Mouse (Mus musculus) embryo, embryonic 11 days (tissue): ENCODE results near the gene Cfap44.
A peak's percentile ranks its signal among the peaks of the same experiment; 100 is the strongest.

ENCODE experiments used
- DNase-seq: peaks from one replicate; pipeline ENCODE4 v3.0.0-alpha.2; 2015

Gene Cfap44

DNA sequence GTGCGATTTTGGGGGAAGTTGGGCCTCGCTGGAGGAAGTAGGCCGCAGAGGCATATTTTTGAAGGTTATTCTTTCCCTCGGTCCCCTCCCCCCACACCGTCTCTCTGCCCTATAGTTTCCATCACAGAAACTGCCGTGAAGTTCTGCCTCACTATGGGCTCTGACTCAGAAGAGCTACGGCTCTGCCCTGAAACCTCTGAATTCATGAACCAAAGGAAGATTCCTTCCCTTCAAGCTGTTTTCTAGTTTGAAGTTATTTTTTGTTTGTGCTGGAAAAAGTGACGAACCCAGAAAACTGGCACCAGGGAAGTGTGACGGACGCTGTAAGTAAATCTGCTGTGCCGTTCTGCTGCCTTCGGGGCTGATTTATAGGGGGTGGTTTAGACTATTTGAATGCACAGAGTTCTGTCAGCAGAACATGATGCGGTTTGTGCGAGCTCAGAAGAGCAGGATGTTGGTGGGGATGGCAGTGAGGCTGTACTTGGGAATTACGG lies 102.4 kb downstream of the Cfap44 start:
- no peak for DNase-seq

DNA sequence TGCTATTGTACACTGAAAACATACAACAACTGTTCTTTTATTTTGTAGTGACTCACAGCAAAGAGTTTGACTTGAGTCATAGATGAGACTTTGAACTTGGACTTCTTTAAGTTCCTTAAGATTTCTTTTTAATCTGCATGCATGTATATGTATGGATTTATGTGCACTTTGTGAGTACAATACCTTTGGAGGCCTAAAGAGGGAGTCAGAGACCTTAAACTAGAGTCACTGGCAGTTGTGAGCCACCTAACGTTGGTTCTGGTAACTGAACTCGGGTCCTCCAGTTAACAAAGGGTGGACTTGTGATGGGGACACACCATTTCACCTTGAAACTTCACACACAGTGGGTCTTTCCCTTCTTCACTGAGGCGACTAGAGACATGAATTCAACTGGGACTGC lies 103.9 kb downstream of the Cfap44 start:
- no peak for DNase-seq

DNA sequence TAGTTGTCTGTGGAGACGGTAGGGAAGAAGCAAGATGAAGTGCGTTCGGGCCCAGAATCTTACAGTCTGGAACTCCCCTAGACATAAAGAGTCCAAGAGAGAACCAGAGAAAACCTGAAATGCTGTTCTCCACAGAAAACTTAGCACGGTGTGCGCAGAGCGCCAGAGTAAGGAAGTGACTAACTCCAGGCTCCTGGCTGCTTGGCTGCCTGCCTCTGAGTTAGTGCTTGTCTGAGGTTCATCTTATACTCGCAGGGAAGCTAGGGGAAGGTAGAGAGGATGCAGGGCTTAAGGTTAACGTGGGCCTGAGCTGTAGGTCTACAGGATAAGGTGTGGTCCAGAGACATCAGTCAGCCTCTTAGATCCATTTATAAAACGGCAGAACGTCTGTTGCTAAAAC lies 107.2 kb downstream of the Cfap44 start:
- no peak for DNase-seq

DNA sequence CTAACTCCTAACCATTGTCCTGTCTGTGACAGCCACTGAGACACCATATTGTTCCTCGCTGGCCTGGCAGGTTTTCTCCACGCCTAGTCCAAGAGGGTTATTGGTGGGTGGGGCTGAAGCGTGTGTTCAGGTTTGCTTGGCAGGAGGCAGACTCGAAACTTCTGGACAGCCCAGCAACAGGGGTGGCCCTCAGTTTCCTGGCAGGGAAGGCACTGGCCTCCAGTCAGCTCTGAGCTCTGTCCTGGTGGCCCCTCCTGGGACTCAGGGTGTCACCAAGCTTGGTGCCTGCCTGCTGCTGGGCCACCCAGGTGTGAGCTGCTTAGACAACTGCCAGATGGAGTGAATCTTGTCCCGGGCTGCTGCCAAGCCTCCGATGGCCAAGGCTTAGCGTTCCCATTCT lies 107.7 kb downstream of the Cfap44 start:
- DNase-seq = no peak

DNA sequence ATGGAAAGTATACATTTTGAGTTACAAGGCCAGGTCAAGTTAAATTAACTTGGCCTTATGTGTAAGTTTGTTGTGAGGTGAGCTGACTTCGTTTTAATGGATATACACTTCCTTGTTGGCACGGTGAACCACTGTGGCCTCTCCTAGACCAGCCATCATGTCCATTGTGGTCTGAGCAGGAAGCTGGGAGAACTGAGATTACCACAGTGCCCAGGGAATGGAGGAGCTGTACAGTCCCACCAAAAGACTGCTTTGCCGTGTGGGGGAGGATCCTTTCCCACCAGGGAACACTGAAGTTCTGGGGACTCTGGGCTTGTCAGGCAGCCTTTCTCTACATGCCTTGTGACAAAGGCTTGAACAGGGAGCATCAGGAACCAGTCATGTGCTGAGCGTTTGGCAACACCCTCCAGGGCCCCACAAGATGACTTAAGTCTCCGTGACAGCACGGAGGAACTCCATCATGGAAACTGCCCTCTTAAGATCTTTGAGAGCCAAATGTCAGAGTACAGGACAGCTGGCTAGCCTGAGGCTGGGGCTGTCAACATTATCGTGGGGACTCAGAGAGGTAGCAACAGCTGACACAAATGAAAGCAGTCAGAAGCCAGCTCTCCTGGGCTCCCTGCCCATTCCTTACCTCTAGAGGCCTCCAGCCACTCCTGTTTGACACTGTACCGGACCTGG lies 108.4 kb downstream of the Cfap44 start:
- no peak for DNase-seq

DNA sequence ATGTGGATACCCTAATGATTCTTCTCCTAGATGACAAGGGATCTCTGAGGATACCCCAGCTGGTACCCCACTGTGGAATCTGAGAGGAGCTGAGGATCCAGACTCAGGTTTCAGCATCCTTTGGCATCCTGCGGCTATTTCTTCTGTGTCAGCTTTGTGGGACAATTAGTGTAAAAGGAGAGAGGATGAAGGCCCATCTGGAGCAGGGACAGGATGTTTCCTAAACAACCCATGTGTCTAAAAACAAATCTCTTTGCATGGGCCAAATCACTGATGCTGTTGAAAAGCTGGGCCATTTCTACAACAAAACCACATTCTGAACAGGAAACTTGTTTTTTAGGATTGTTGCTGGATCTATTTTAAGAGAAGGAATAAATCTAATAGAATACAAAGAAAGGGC lies 110.6 kb downstream of the Cfap44 start:
- DNase-seq = no peak

DNA sequence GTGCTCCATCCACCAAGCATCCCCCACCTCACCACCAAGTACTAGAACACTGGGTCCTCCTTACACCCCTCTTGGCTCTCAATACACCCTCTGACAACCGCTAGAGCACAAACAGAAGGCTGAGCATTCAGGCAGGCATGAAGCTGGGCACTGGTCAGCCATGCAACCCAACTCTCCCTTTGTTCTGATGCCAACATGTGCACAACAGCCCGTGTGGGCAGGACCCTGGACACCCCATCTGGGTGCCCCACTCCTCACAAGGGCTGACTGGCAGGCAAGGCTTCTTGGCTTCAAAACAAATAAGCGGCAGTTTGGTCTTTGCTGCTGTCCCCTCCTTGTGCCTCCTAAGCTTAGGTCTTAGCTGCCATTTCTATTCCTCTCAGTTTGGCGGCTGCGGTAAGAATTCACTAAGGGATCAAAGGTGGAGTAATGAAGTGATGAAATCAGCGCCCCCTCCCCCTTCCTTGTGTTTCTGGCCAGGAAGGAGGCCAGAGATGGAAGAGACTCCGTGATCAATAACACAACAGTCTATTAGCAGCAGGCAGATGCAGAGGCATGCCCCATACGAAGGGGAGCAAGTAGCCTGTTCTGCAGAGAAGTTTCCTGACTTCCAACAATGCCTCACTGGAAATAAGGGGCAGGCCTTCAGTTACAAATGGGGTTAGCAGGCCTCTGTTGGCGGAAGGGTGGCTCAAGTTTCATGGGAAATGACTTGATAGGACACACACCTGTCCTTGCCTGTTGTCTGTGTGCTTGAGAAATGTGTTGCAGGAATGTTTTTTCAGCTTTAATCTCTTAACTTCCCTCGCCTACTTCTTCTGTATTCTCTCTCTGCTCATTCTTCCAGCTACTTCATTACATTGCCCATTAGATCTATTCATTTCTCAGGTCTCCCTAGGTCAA lies 112.7 kb downstream of the Cfap44 start:
- DNase-seq = peak; percentile 37

DNA sequence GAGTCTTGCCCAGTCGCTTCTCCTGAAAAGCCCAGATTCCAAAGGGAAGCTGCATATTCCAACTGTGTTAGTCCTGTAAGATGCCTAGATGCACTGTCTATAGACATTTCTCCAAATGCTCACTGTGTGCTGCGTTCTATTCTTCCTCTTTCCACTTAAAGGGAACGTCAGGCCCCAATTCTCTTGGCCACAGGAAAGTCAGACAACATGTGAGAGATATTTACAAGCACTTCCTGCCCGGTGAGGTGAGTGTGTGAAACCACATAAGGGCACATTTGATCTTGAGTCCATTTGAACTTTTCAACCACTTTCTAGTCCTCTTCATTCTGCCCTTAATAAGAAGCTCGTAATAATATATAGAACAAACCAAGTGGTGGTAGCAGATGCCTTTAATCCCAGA lies 113.4 kb downstream of the Cfap44 start:
- no peak for DNase-seq

DNA sequence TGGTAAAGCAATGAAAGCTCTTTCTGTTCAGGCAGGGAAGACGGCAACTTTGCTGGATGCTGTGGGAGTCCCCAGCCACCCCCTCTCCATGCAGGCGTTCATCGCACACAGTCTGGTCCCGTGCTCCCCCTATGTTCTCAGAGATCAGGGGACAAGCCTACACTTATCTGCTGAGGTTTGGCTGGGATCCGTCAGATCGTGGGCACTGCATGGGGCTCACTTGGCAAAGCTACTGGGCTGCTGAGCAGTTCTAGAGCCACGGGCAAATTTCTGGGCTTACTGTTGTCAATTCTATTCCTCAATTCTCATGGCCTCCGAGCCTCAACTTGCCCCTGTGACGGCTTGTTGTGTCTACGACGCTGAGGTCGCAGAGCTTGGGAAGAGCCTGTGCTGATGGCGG lies 114.2 kb downstream of the Cfap44 start:
- no peak for DNase-seq

DNA sequence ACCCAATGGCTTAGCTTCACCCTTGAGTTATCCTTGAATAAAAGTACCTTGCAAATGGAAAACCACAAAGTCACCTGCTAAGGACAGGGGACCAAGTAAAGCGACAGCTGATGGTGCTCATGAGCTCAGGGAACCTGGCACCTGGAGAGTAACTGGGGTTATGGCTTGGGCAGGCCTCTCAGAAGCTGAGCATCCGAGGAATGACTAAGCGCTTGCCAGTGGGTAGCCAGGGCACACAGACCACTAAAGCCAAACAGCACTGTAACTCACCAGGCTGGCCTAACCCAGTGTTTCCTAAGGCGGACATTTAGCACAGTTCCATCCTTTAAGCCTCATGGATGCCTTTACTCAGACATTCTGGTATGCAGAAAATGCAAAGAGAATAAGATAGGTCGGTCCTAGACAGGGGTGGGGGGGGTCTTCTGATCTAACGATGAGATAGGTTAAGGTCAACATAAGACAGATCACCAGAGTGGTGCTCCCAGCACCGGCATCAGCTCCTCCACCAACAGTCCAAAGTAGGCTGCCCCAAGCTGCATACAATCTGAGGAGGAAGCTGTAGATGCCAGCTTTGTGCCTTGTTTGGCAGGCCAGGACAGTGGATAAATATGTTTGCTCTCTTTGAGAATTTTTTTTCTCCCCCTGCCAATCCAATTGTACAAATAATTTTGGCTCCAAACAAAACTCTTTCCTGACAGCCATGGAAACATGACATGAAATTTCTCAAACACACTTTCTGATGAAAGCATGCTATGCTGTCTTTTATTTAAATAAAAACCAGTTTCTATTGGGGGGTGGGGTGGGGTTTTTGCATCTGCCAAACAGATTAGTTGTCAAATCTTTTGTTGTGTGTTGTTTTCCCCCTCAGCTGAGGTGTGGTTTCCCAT lies 115.1 kb downstream of the Cfap44 start:
- no peak for DNase-seq

DNA sequence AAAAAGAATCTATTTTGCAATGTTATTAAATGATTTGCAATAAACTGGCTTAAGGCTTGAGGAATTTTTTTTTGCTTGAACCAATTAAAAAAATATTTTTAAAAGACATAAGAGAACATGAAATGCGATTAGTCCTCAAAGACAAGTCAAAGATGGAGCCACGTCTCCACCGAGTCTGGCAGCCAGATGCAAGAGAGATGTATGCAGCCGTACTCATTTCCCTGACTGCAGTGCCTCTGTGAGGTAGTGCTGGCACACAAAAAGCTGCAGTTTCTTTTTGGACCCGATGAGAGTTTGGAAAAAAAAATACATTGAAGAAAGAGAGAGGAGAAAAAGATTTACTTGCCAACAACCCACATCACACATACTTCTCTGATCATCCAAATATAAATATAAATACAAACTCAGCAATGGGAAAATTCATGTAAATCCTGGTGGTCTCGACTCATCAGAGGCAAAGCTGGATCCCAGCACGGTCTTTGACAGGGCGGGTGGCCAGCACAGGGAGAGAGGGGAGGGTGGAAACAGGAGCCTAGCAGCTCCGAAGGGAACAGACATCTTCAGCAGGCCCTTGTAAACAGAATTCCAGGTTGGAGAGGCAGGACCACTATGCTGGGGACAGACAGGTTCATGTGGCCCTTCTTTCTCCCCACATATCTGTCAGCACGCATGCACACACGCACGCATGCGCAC lies 116.1 kb downstream of the Cfap44 start:
- DNase-seq = no peak

DNA sequence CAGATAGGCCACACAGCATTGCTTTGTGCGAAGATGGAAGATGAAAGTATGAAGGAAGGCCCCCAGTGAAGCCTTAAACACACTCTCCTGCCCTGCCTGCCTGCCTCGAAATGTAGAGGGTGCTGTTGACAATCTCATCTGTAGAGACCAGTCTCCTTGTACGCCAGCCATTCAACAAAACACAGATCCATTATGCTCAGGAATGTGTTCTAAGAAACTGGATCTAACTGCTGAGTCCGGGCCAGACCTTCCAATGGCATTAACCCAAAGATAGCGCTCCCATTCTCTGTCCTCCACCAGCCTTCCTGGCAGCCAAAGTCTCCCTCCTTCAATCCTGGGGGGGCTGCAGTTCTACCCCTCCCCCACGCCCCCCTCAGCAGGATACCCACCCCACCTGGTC lies 121.9 kb downstream of the Cfap44 start:
- DNase-seq = no peak

DNA sequence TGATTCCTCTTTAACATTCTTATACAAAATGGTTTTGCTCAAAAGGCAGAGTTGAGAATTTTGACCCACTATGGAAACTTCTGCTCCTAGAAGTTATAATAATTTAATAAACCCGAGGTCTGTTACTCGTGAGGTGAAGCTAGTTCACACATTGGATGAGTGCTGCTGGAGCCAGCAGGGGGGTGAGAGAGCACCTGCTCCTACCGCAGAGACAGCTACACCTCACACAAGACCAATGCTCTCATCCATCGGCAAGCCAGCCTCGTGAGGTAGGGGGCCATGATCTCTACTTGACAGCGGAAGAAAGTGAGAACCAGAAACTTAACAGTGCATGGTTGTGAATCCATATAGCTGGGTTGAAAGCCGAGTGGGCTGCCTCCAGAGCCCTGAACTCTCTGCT lies 129.0 kb downstream of the Cfap44 start:
- DNase-seq = no peak

DNA sequence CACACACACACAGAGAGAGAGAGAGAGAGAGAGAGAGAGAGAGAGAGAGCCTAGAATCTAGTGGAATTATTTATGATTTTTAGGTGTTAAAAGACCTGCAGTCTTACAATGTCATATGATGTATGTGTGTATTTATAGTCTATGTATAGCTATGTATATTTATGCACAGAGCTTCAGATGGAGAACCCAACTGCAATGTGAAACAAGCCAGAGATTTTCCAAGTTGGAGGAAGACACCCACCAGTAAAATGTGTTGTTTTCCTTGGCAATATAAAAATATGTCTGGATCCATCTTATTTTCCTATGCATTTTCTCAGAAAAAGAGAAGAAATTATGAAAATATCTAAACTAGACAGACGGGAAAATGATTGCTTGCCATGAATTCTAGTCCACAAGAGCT lies 131.4 kb downstream of the Cfap44 start:
- no peak for DNase-seq

DNA sequence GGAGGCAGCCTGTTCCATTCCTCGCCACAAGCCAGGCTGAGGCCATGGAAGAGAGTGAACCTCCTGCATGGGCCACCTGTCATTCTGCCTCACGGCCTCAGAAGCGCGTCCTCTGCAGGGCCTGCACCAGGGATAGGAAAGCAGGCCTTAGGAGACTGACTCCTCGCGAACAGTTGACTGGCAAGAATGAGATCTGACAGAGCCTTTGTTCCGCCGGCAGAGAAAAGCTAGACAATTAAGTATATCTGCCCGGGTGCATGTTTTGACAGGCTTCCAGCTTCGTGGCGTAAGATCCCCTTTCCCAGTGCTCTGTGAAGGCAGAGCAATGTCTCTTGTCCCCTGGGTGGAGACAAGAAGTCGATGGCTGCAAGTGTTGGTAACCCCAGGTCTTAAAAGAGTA lies 132.1 kb downstream of the Cfap44 start:
- peak; percentile 67 for DNase-seq

DNA sequence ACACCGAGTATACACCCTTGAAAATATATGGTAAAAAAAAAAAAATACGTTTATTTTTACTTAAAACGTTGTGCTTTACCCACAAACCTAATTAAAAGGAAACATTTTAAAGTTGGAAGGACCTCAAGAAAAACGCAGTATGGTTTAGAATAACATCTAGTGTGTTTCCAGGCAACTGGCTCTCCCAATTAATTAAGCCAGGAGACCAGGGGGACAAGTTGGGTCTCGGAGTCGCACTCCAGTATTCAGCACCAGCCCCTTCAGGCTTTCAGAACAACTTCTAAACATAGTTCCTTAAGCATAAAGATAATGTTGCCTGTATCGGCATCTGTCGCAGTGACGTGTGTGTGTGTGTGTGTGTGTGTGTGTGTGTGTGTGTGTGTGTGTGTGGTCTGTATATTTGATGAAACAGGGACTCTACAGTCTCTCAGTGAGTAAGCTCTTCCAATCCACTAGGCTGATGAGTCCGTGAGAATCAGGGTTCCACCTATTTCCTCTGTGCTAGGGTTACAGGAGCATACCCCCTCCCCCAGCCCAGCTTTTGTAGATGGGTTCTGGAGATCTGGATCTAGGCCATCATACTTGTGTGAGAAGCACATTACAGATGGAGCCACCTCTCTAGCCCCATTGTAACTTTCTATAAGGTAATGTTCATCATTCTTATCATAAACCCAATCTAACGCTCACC lies 132.8 kb downstream of the Cfap44 start:
- DNase-seq = no peak

DNA sequence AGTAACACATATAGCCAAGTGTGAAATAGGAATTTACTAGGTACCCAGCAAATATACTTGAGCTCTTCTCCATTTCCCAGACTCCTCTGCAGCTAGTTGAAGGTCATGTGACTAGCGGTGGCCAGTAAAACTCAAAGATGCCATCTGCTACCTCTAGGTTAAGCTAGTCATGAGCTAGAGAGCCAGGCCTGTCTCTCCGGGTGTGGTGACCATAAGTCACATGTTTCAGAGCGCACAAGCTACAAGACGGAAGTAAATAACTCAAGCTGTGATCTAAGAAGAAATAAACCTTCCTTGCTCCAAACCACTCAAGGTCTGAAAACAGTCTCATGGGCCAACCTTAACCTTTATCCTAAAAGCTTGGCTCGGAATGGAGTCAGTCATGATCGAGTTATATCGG lies 134.4 kb downstream of the Cfap44 start:
- DNase-seq = no peak

DNA sequence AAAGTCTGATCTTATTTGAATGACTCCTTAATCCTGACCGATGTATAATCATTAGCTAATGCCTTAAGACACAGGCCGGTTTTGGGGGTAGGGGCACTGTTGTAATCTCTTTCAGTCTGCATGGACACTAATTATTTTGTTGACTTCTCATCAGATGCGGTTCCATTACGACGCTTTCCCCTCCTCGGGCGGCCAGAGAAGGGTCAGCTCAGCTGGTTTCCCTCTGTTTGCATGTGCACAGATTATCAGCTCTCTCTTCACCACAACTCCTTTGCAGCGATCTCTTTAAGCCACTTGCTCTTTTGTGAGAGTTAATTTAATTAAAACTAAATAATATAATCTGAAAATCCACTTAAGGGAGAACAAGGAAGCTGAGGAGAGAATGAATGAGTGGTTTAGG lies 135.1 kb downstream of the Cfap44 start:
- DNase-seq = no peak

DNA sequence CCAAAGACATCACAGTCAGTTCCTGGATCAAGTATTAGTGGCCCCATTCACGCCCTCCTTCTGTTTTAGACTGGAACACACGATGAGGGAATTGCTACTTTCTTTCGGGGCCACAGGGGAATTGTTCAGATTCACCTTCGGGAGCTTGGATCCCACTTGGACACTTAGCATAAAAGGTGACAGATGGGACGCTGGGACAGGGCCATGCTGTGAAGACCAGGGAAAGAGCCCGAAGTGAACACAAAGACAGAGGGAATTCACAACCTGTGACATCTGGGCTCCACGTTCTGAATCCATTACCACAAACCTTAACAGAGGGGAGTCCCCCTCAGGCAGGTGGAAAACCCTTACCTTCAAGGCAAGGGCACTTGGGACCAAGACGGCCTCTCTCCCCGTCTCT lies 135.6 kb downstream of the Cfap44 start:
- DNase-seq = peak; percentile 55

DNA sequence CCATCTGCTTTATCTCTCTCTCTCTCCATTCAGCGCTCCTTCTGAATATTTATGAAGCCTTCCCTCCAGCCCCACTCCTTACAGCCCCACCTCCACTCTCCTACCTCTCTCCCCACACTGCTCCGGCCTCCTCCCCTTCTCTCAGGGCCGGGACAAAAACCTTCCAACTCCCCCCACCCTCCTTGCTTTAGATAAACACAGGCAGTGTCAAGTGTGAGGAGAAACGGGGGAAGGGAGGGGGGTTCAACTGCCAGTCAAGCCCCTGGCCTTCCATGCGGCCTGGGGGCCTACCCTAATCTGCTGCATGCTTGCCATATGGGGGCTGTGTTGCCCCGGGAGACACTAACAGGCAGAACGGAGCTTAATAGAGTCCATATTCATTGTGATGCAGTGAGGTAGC lies 136.2 kb downstream of the Cfap44 start:
- peak; percentile 94 for DNase-seq

DNA sequence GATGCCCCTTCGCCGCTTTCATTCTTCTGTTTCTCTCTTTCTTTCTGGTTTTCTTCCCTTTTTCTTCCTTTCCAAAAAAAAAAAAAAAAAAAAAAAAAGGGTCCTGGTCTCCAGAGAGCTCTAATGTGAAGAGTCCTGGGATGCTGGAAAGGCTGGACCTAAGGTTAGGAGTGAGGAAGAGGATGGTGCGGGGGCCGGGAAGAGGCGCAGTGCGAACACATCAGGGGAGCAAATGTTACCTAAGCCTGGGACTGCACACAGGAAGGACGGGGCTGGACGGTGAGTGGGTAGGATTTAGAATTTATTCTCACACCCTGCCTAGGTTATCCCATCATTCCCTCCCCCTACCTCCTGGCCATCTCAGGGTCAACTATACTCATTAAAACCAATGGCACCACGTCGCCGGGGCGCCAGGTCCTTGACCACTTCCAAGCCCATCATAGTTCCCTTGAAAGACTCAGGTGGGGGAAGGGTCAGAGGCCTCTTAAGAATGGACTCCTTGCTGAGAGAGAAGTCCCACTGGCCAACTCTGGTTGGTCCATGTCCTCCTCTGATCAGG lies 136.7 kb downstream of the Cfap44 start:
- peak; percentile 49 for DNase-seq
